Mouse (Mus musculus): Measurements from ENCODE around the gene Pofut2.
"Not testable (repeated sequence)": the region's sequence is repeated elsewhere in the genome, so short reads cannot be mapped to it uniquely, and the experiment has no call there.

Pofut2 gene

GRCm38 (mm10) chr10:77266281-77266680, 7.3 kb downstream of the Pofut2 start:
- no peak for DNase-seq (ENCODE audit: low read depth)

- DNase-seq (ENCODE audit: low read depth): no peak
Measured at GRCm38 (mm10) chr10:77267027-77267426, 8.0 kb downstream of the Pofut2 start.

- no peak for DNase-seq (ENCODE audit: low read depth)
Measured at GRCm38 (mm10) chr10:77269129-77269528, 10.1 kb downstream of the Pofut2 start.

GRCm38 (mm10) chr10:77272980-77273730, 14.1 kb downstream of the Pofut2 start:
- DNase-seq (ENCODE audit: low read depth): no peak

GRCm38 (mm10) chr10:77273798-77274197, 14.8 kb downstream of the Pofut2 start:
- DNase-seq (ENCODE audit: low read depth): no peak

GRCm38 (mm10) chr10:77282085-77282484, 23.1 kb downstream of the Pofut2 start:
- not testable (repeated sequence) for DNase-seq (ENCODE audit: low read depth)

- DNase-seq (ENCODE audit: low read depth): peak; percentile 88
Measured at GRCm38 (mm10) chr10:77282822-77283221, 23.8 kb downstream of the Pofut2 start.

GRCm38 (mm10) chr10:77284832-77285231, 25.8 kb downstream of the Pofut2 start:
- no peak for DNase-seq (ENCODE audit: low read depth)

- no peak for DNase-seq (ENCODE audit: low read depth)
Measured at GRCm38 (mm10) chr10:77287626-77288025, 28.6 kb downstream of the Pofut2 start.

GRCm38 (mm10) chr10:77288639-77289195, 29.7 kb downstream of the Pofut2 start:
- no peak for DNase-seq (ENCODE audit: low read depth)

GRCm38 (mm10) chr10:77289559-77289958, 30.5 kb downstream of the Pofut2 start:
- no peak for DNase-seq (ENCODE audit: low read depth)

- DNase-seq (ENCODE audit: low read depth): no peak
Measured at GRCm38 (mm10) chr10:77290624-77291366, 31.8 kb downstream of the Pofut2 start.

GRCm38 (mm10) chr10:77294691-77295090, 35.7 kb downstream of the Pofut2 start:
- DNase-seq (ENCODE audit: low read depth): no peak

GRCm38 (mm10) chr10:77298621-77299020, 39.6 kb downstream of the Pofut2 start:
- DNase-seq (ENCODE audit: low read depth): no peak

- no peak for DNase-seq (ENCODE audit: low read depth)
Measured at GRCm38 (mm10) chr10:77299194-77299593, 40.2 kb downstream of the Pofut2 start.

GRCm38 (mm10) chr10:77300237-77300933, 41.4 kb downstream of the Pofut2 start:
- DNase-seq (ENCODE audit: low read depth): no peak

- DNase-seq (ENCODE audit: low read depth): no peak
Measured at GRCm38 (mm10) chr10:77300934-77301297, 41.9 kb downstream of the Pofut2 start.

- DNase-seq (ENCODE audit: low read depth): no peak
Measured at GRCm38 (mm10) chr10:77304362-77304761, 45.3 kb downstream of the Pofut2 start.

GRCm38 (mm10) chr10:77304840-77305533, 46.0 kb downstream of the Pofut2 start:
- no peak for DNase-seq (ENCODE audit: low read depth)

GRCm38 (mm10) chr10:77305766-77306165, 46.7 kb downstream of the Pofut2 start:
- DNase-seq (ENCODE audit: low read depth): no peak

- no peak for DNase-seq (ENCODE audit: low read depth)
Measured at GRCm38 (mm10) chr10:77308978-77309377, 50.0 kb downstream of the Pofut2 start.

GRCm38 (mm10) chr10:77314711-77315266, 55.8 kb downstream of the Pofut2 start:
- DNase-seq (ENCODE audit: low read depth): no peak
